Mouse (Mus musculus): ENCODE data around the gene Serpini1.
"Not testable (repeated sequence)": the region's sequence is repeated elsewhere in the genome, so short reads cannot be mapped to it uniquely, and the experiment has no call there.

Gene Serpini1

DNA sequence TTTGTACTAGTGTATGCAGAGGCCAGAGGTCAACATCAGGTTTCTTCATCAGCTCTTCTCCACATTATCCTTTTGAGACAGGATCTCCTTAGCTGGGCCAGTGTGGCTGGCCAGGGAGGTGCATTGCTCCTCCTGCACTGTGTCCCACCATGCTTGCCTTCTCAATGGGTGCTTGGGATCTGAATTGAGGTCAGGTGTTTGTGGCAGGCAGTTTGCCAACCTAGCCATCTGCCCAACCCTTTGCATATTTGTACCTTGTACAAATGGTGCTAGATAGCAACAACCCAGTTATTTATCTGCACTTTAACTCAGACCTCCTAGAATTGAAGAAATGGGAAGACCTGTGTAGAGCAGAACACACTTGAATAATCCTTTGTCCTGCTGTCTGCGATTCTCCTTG lies 78.3 kb downstream of the Serpini1 start:
- DNase-seq (ENCODE audit: low read depth), result no peak

DNA sequence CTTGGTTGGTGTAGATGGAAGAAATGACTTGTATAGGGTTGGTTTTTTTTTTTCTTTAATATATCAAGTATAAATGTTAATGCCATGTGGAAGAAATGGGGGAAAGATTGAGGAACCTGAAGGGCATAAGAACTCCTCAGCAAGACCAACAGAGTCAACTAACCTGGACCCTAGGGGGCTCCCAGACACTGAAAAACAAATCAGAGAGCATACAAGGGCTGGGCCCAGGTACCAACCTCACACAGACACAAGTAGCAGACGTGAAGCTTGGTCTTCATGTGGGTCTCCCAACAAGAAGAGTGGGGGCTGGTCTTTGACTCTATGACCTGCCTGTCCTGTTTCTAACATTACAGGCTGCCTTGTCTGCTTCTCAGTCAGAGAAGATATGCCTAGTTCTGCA lies 82.2 kb downstream of the Serpini1 start:
- no peak for DNase-seq (ENCODE audit: low read depth)

DNA sequence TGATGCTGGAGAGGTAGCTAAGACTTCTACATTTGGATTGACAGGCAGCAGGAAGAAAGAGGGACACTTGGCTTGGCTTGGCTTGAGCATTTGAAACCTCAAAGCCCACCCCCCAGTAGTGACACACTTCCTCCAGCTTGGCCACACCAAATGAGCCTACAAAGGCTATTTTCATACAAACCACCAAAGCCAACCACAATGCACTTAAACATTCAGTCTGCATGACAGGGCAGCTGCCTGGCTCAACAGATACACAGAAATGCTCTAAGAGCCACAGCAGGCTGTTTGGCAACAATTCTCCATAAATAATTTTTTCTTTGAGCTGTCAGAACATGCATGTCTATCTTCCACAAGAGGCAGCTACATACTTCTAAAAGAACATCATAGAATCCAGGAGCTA lies 90.2 kb downstream of the Serpini1 start:
- DNase-seq (ENCODE audit: low read depth), result no peak

DNA sequence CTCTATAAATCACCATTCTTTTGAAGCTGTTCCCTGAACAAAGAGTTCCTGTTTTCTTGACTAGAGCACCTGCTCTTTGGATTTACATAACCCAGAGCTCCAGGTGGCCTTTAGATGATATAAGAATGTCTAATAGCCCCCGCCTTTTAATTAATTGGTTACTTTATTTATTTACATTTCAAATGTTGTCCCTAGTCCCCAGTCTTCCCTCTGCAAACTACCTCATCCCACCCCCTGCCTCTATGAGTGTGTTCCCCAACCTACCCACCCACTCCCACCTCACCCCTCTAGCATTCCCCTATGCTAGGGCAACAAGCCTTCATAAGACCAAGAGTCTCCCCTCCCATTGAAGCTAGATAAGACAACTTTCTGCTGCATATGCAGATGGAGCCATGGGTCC lies 90.9 kb downstream of the Serpini1 start:
- no peak for DNase-seq (ENCODE audit: low read depth)

DNA sequence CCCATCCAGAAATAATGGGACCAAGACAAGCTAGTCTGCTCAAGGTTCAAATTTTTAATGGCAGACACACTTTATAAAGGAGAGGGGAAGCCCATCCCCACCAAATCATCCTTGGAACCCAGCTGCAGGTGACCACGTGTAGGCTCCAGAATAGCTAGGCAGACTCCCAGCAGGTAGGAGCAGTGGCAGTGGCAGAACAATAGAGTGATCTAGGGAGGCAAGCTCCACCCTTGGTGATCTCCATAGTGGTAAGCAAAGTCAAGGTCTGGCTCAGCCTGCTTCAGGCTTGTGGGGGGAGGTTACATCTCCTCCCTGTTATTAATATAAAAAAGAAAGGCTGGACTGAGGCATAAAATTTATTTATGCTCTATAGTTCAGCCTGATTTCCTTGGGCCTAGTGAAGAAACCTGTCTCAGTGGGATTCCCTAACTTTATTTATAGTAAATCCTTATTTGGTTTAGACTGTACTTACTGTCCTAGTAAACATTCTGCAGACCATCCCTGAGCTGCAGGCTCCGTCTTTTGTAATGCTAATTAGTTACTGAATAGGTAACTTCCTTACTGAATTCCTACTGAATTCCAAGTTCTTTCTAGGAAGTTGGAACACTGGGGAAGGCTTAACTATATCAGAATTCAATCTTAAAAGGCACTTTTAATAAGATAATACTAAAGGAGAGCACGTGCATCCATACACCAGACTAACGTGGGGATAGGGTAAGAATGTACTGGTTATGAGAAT lies 93.2 kb downstream of the Serpini1 start:
- not testable (repeated sequence) for DNase-seq (ENCODE audit: low read depth)

DNA sequence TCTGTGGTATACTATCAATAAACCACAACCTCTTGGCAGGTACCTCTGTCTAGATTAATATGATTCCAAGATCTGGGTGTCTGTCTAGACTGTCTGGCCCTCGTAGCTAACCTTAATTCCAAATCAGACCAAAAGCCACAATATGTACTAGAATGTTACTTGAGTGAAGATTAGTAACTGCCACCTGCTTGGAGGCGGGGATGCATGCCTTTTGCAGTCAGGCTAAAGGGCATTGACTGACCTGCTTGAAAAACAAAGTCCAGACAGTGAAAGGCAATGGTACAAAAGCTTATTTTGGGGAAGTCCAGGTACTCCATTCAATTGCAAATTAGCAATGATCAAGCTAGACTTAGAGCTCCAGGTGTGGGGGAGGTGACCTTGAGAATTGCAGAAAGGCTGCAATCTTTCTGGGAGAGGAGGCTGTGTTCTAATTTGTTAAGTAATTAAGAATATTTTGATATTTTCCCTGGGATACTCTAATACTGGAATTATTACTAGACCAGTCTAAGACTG lies 94.3 kb downstream of the Serpini1 start:
- DNase-seq (ENCODE audit: low read depth), result no peak

DNA sequence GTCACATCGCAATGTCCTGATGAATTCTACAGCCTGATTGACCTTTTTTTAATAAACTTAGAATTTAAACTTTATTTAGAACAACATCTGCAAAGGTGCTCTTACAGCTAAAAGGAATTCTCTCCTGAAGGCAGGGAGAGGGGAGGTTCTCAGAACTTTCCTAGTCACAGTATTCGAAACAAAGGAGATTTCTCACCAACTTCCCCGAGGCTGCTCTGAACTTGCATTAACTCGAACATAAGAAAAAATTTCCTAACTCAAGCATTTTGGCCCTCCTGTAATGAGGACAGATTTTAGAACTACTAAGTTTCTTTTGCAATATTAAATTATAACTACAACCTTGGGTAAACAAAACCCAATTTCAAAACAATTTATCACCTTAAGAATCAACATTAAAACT lies 96.6 kb downstream of the Serpini1 start:
- not testable (repeated sequence) for DNase-seq (ENCODE audit: low read depth)

DNA sequence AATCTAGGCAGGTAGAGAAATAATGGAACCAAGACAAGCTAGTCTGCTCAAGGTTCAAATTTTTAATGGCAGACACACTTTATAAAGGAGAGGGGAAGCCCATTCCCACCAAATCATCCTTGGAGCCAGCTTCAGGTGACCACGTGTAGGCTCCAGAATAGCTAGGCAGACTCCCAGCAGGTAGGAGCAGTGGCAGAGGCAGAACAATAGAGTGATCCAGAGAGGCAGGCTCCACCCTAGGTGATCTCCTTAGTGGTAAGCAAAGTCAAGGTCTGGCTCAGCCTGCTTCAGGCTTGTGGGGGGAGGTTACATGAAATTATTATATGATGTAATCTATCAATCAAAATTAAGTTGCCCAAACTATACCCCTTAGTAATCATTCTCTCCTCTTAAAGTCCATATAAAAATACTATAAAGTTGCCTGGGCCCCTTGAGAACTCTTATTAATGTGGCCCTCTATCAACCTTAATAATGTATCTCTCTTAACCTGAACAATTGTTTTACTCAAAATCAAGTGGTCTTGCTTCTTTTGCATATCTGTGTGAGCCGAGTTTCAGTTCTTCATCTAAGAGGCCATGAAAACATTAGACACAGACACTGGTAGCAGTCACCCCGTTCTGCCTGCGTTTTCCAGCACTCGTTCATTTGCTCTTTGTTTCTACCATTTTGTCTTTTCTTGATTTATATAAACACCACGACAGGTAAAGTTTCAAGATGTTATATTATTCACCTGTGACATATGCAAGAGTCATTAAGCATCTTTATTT lies 98.4 kb downstream of the Serpini1 start:
- no peak for DNase-seq (ENCODE audit: low read depth)

DNA sequence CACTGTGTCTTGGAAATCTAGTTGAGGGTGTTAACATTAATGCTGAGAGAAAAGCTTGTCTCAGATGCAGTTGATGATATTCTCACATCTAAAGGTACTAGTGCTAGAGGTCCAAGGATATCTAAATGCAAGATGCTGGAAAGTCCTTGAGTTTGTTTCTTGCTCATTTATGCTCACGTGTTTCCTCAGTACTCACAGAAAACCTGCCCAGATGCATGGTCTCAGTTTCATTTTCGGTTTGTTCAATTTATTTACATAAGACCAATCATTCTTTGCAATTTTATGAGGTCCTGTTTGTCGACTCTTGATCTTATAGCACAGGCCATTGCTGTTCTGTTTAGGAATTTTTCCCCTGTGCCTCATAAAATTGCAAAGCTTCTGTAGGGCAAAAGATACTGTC lies 109.6 kb downstream of the Serpini1 start:
- DNase-seq (ENCODE audit: low read depth), result no peak

DNA sequence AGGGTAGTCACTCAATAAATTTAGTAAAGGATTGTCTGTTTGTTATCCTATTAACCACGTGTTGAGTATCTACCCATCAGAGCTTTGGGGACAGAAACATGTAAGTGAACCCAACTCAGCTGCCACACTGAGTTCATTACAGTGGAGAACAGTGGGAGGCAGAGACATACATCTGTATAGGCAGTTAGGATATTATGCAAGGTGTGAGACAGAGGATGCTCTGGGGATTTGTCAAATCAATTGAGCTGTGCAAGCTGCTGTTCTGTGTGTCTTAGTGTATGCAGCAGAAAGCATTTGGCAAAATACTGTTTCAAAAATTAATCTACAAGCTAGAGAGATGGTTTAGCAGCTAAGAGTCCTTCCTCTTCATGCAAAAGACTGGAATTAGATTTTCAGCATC lies 113.1 kb downstream of the Serpini1 start:
- no peak for DNase-seq (ENCODE audit: low read depth)

DNA sequence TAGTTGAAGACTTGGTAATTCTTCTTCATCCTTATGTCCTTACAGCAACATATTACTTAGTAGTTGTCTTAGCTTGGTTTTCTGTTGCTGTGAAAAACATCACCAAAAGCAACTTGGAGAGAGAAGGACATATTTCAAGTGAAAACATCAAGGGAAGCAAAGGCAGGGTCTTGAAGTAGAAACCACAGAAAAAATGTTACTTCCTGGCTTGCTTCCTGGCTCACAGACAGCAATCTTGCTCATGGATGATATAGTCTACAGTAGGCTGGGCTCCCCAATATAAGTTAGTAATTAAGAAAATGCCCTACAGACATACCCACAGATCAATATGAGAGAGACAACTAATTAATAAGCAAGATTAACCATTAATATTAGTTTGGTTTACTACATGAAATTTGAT lies 125.5 kb downstream of the Serpini1 start:
- no peak for DNase-seq (ENCODE audit: low read depth)

DNA sequence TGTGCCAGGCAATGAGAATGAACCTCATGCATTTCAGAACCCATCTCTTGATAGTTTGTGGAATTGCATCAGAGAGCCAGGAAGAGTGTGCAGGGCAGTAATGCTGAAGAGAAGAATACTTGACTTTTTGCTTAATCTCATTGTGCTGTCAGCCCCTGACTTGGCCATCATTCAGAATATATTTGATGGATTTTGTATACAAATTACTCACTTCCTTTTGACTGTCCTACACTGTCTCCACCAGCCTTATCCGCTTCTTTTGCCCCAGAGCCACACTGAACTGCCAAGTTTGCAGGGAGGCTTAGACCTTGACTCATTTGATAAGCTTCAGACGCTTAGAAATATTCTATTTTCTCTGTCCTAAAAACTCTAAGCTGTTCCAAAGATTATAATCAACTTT lies 129.4 kb downstream of the Serpini1 start:
- DNase-seq (ENCODE audit: low read depth), result no peak

DNA sequence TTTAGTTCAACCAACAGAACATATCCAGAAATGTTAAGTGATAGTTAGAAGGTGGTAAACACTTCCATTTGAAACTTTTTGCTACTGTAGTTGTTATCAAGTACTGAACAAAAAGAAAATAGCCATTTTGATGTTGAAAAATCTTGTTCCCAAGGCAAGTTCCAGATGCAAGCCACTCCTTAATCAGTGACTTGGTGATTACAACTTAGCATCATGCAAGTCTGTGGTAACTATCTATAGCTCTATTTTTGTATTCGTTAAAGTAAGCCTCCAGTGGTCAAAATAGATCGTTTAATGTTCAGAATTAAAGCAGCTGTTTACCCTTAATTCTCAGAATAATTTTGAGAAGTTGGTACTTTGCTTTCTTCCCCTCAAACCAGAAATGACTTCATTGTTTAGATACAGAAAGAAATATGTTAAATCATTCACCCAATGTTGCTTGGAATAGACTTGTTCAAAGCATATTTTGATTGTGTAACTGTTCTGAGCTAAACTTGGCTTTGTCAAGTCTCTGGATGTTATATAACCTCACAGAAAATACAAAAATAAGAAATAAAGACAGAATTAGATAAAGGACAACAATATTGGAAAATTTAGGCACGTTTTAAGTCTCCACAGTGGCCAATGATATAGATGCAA lies 130.0 kb downstream of the Serpini1 start:
- no peak for DNase-seq (ENCODE audit: low read depth)

DNA sequence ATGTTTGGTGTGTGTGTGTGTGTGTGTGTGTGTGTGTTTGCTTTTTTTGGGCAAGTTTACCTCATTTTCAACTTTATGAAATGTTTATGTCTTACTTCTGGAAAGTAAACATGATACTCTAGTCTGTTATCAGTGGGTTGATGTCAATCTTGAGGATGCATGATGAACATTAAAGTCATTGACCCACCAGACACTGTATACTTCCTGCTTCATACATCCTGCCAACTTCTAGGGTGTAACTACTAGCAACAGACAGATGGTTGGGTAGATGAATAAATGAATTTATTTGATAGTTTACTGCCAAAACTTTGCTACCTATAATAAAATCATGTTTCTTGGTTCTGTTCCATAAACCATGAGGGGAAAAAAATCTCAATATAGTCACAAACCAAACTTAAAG lies 133.0 kb downstream of the Serpini1 start:
- no peak for DNase-seq (ENCODE audit: low read depth)

DNA sequence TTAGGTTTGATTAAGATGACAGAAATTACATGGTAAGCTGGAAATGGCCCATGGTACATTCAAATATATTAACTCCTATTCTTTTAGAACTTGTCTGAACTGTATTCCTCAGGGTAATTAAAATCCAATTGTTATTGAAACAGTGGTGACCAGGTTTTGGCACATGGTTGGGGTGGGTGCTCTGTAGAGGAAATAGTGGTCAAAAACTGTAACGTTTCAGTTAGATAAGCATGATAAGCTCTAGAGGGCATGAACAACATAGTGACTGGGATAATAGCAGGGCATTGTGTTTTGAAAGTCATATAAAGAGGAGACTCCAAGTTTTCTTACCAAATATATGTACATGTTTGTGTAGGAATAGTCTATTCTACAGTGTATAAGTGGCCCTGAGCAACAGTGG lies 134.7 kb downstream of the Serpini1 start:
- DNase-seq (ENCODE audit: low read depth), result no peak
